Mouse (Mus musculus) MEL (cell line): ENCODE data around the gene Fgfr1op2. TPM values are rescaled to one million over a fixed set of nuclear protein-coding genes. Genes with fewer than 3 reads are reported as not detected.

Experiments used
- DNase-seq: peaks from one replicate; pipeline ENCODE4 v3.0.0; 2011; ENCODE audit warnings: low read depth, low spot score
- H3K27ac ChIP-seq: 2 replicates; pipeline ENCODE4 v1.5.1; 2012; ENCODE audit warnings: low read depth, mild to moderate bottlenecking, control low read depth, low read length, moderate library complexity; ENCODE audit not compliant: control insufficient read depth
- H3K27me3 ChIP-seq, 2 experiments: fragments of 150-350 bp in 1 of 2; sonication (generic) in 1 of 2; 2 replicates each; pipeline ENCODE4 v1.6.1; 2012; ENCODE audit warnings: low read length in 2 of 2, mild to moderate bottlenecking in 2 of 2, improper control_type of control experiment in 1 of 2, moderate library complexity in 1 of 2; ENCODE audit not compliant: insufficient read depth in 2 of 2, control insufficient read depth in 1 of 2
- H3K36me3 ChIP-seq, 2 experiments: 2 replicates each; pipeline ENCODE4 v1.6.1; 2012 to 2014; ENCODE audit warnings: low read length in 2 of 2, improper control_type of control experiment in 1 of 2, inconsistent platforms in 1 of 2, mild to moderate bottlenecking in 1 of 2; ENCODE audit not compliant: insufficient read depth in 2 of 2, control insufficient read depth in 1 of 2
- H3K4me1 ChIP-seq, 2 experiments: fragments of 150-350 bp in 1 of 2; sonication (generic) in 1 of 2; 2 replicates each; pipeline ENCODE4 v1.6.1; 2012; ENCODE audit warnings: low read length in 2 of 2, improper control_type of control experiment in 1 of 2, mild to moderate bottlenecking in 1 of 2; ENCODE audit not compliant: insufficient read depth in 2 of 2, control insufficient read depth in 1 of 2
- H3K4me3 ChIP-seq, 2 experiments: fragments of 150-350 bp in 1 of 2; sonication (generic) in 1 of 2; 2 replicates each; pipeline ENCODE4 v1.5.1; 2012; ENCODE audit warnings: low read depth in 2 of 2, low read length in 2 of 2, mild to moderate bottlenecking in 2 of 2, moderate library complexity in 2 of 2, control low read depth in 1 of 2, improper control_type of control experiment in 1 of 2; ENCODE audit not compliant: control insufficient read depth in 1 of 2, insufficient read depth in 1 of 2
- H3K79me2 ChIP-seq: 2 replicates; pipeline ENCODE4 v1.6.1; 2012; ENCODE audit warnings: mild to moderate bottlenecking, low read length, moderate library complexity; ENCODE audit not compliant: control insufficient read depth, poor library complexity, insufficient read depth
- H3K9ac ChIP-seq: 2 replicates; pipeline ENCODE4 v1.6.1; 2012; ENCODE audit warnings: low read depth, mild to moderate bottlenecking, control low read depth, low read length, moderate library complexity; ENCODE audit not compliant: control insufficient read depth, poor library complexity, severe bottlenecking
- H3K9me3 ChIP-seq: fragments of 150-350 bp; sonication (generic); replicated peaks from 2 replicates; pipeline ENCODE4 v1.6.1; 2012; ENCODE audit warnings: mild to moderate bottlenecking, low read length, improper control_type of control experiment, moderate library complexity; ENCODE audit not compliant: insufficient read depth
- CHD1 ChIP-seq: IDR thresholded peaks from 2 replicates; pipeline ENCODE4 v1.6.1; 2012; ENCODE audit warnings: low read depth, mild to moderate bottlenecking, inconsistent platforms, low read length, improper control_type of control experiment
- CHD2 ChIP-seq: IDR thresholded peaks from 2 replicates; pipeline ENCODE4 v1.6.1; 2011; ENCODE audit warnings: low read length, improper control_type of control experiment
- ELF1 ChIP-seq: IDR thresholded peaks from 2 replicates; pipeline ENCODE4 v1.6.1; 2014; ENCODE audit warnings: low read depth, mild to moderate bottlenecking, inconsistent platforms, low read length, improper control_type of control experiment, moderate library complexity
- HCFC1 ChIP-seq: IDR thresholded peaks from 2 replicates; pipeline ENCODE4 v1.6.1; 2012; ENCODE audit warnings: low read depth, mild to moderate bottlenecking, inconsistent platforms, low read length, improper control_type of control experiment, moderate library complexity
- JUND ChIP-seq: IDR thresholded peaks from 2 replicates; pipeline ENCODE4 v1.6.1; 2011; ENCODE audit warnings: low read depth, mild to moderate bottlenecking, improper control_type of control experiment, low read length
- MAX ChIP-seq: IDR thresholded peaks from 2 replicates; pipeline ENCODE4 v1.6.1; 2011; ENCODE audit warnings: low read length, improper control_type of control experiment
- MAZ ChIP-seq: IDR thresholded peaks from 2 replicates; pipeline ENCODE4 v1.6.1; 2012; ENCODE audit warnings: low read depth, mild to moderate bottlenecking, inconsistent platforms, low read length, improper control_type of control experiment
- MEF2A ChIP-seq: IDR thresholded peaks from 2 replicates; pipeline ENCODE4 v1.6.1; 2014; ENCODE audit warnings: low read depth, mild to moderate bottlenecking, inconsistent platforms, low read length, improper control_type of control experiment; ENCODE audit not compliant: poor library complexity, insufficient replicate concordance, severe bottlenecking; ENCODE audit errors: extremely low read depth
- NELFE ChIP-seq: IDR thresholded peaks from 2 replicates; pipeline ENCODE4 v1.6.1; 2011; ENCODE audit warnings: low read depth, low read length, improper control_type of control experiment
- NRF1 ChIP-seq: IDR thresholded peaks from 2 replicates; pipeline ENCODE4 v1.6.1; 2014; ENCODE audit warnings: low read depth, mild to moderate bottlenecking, inconsistent platforms, low read length, improper control_type of control experiment, moderate library complexity; ENCODE audit not compliant: poor library complexity, insufficient read depth, severe bottlenecking
- POLR2A ChIP-seq, 2 experiments: IDR thresholded peaks; 2 replicates each; pipeline ENCODE4 v1.6.1; 2011 to 2012; ENCODE audit warnings: low read length in 2 of 2, mild to moderate bottlenecking in 2 of 2, control low read depth in 1 of 2, improper control_type of control experiment in 1 of 2, low read depth in 1 of 2, moderate library complexity in 1 of 2; ENCODE audit not compliant: control insufficient read depth in 1 of 2, insufficient read depth in 1 of 2, poor library complexity in 1 of 2
- POLR2AphosphoS5 ChIP-seq: IDR thresholded peaks from 2 replicates; pipeline ENCODE4 v1.6.1; 2012; ENCODE audit warnings: low read depth, borderline replicate concordance, mild to moderate bottlenecking, inconsistent platforms, low read length, moderate library complexity, mixed read lengths
- RAD21 ChIP-seq: IDR thresholded peaks from 2 replicates; pipeline ENCODE4 v1.6.1; 2011; ENCODE audit warnings: mild to moderate bottlenecking, low read depth, low read length, improper control_type of control experiment
- SIN3A ChIP-seq: IDR thresholded peaks from 2 replicates; pipeline ENCODE4 v1.6.1; 2012; ENCODE audit warnings: low read length, improper control_type of control experiment, inconsistent platforms
- TBP ChIP-seq: IDR thresholded peaks from 2 replicates; pipeline ENCODE4 v1.8.0; 2011; ENCODE audit warnings: low read depth, low read length, improper control_type of control experiment
- UBTF ChIP-seq: IDR thresholded peaks from 2 replicates; pipeline ENCODE4 v1.6.1; 2012; ENCODE audit warnings: low read depth, mild to moderate bottlenecking, inconsistent platforms, low read length, improper control_type of control experiment, moderate library complexity, borderline replicate concordance; ENCODE audit not compliant: insufficient read depth
- USF1 ChIP-seq: IDR thresholded peaks from 2 replicates; pipeline ENCODE4 v1.6.1; 2014; ENCODE audit warnings: low read depth, mild to moderate bottlenecking, inconsistent platforms, low read length, improper control_type of control experiment, moderate library complexity
- ZC3H11A ChIP-seq: IDR thresholded peaks from 2 replicates; pipeline ENCODE4 v1.6.1; 2012; ENCODE audit warnings: low read depth, mild to moderate bottlenecking, inconsistent platforms, low read length, improper control_type of control experiment
- polyA plus RNA-seq, 2 experiments: library from polyadenylated mRNA; stranded (reverse) in 1 of 2; unstranded in 1 of 2; fragments of >175 nt in 1 of 2; fragments of >200 nt in 1 of 2; gene quantifications; 2 replicates each; pipeline versions ENCODE4 v1.2.1 to v1.2.4; 2012; ENCODE audit warnings: low replicate concordance in 2 of 2, low read depth in 1 of 2; ENCODE audit not compliant: insufficient read length in 2 of 2, insufficient read depth in 1 of 2, missing spikeins in 1 of 2
- total RNA-seq: library from RNA; depleted of rRNA; stranded (reverse); fragments of 300-350 nt; gene quantifications from 2 replicates; pipeline ENCODE4 v1.2.3, GENCODE M21; 2012

Gene Fgfr1op2
- total and polyA plus RNA-seq, 3 experiments, result 70.4 to 93.6 TPM; not detected in 1

GRCm38 (mm10) chr6:146527537-146527936 lies 49.5 kb upstream of the Fgfr1op2 start:
- Histone ChIP-seq H3K27ac (no peak overlapping the region), H3K9me3 (no peaks in the 10 kb centered on the region), H3K4me3 (no peak overlapping the region), H3K36me3 (no peaks in the 10 kb centered on the region), H3K27me3 (peaks cover 0 to 3% of the 10 kb centered on the region in 2 experiments; a peak in 2 of 4 replicates), H3K4me1 (no peaks in the 10 kb centered on the region; a peak in 1 of 4 replicates), H3K9ac (no peak overlapping the region), H3K79me2 (no peaks in the 10 kb centered on the region)
- no peak for DNase-seq
- no peak for TF ChIP-seq POLR2AphosphoS5
- no peak for TF ChIP-seq MAX
- no peak for TF ChIP-seq MEF2A
- no peak for TF ChIP-seq SIN3A
- TF ChIP-seq UBTF, result no peak
- TF ChIP-seq ZC3H11A, result no peak

- H3K4me1 ChIP-seq, result no peaks in the 10 kb centered on the region; a peak in 1 of 4 replicates
- no peak for DNase-seq
- peaks cover 0 to 3% of the 10 kb centered on the region in 2 experiments; a peak in 2 of 4 replicates for H3K27me3 ChIP-seq
- no peak overlapping the region for H3K27ac ChIP-seq
- H3K9me3 ChIP-seq, result no peaks in the 10 kb centered on the region
- H3K79me2 ChIP-seq, result no peaks in the 10 kb centered on the region
- H3K4me3 ChIP-seq, result no peak overlapping the region
- no peaks in the 10 kb centered on the region for H3K36me3 ChIP-seq
- TF ChIP-seq ZC3H11A (no peak), HCFC1 (no peak), MEF2A (no peak), ELF1 (no peak), CHD1 (no peak), USF1 (no peak), POLR2AphosphoS5 (no peak), CHD2 (no peak), UBTF (no peak), TBP (no peak), NRF1 (no peak)
- H3K9ac ChIP-seq, result no peak overlapping the region
Measured at GRCm38 (mm10) chr6:146530363-146530762, 46.6 kb upstream of the Fgfr1op2 start.

- DNase-seq, result no peak
- Histone ChIP-seq H3K9me3 (no peaks in the 10 kb centered on the region), H3K4me1 (no peaks in the 10 kb centered on the region; a peak in 1 of 4 replicates), H3K79me2 (no peaks in the 10 kb centered on the region), H3K36me3 (no peaks in the 10 kb centered on the region), H3K27ac (no peak overlapping the region), H3K27me3 (peaks cover 0 to 3% of the 10 kb centered on the region in 2 experiments; a peak in 2 of 4 replicates), H3K4me3 (no peak overlapping the region), H3K9ac (no peak overlapping the region)
- TF ChIP-seq SIN3A, result no peak
- no peak for TF ChIP-seq POLR2A (IDR thresholded peaks at IDR 0.05; ENCODE audit: control insufficient read depth in 1 of 2, insufficient read depth in 1 of 2, low read depth in 1 of 2, low read length in 2 of 2, poor library complexity in 1 of 2)
- no peak for TF ChIP-seq JUND
- no peak for TF ChIP-seq RAD21
- TF ChIP-seq MAX, result no peak
- no peak for TF ChIP-seq MAZ
- no peak for TF ChIP-seq NELFE
- TF ChIP-seq NRF1, result no peak
Measured at GRCm38 (mm10) chr6:146530769-146531168, 46.2 kb upstream of the Fgfr1op2 start.
